Mouse (Mus musculus) mouse trophoblast stem cell (cell line): ENCODE data around the gene Wdr86.

Experiments
- in situ Hi-C, 2 experiments: fragments of 300-500 bp; cut with MseI, MboI; formaldehyde crosslinking; loops; 2 replicates in 1 of 2; 3 replicates in 1 of 2; pipeline ENCODE4 v1.15.1; 2025

Gene Wdr86

DNA sequence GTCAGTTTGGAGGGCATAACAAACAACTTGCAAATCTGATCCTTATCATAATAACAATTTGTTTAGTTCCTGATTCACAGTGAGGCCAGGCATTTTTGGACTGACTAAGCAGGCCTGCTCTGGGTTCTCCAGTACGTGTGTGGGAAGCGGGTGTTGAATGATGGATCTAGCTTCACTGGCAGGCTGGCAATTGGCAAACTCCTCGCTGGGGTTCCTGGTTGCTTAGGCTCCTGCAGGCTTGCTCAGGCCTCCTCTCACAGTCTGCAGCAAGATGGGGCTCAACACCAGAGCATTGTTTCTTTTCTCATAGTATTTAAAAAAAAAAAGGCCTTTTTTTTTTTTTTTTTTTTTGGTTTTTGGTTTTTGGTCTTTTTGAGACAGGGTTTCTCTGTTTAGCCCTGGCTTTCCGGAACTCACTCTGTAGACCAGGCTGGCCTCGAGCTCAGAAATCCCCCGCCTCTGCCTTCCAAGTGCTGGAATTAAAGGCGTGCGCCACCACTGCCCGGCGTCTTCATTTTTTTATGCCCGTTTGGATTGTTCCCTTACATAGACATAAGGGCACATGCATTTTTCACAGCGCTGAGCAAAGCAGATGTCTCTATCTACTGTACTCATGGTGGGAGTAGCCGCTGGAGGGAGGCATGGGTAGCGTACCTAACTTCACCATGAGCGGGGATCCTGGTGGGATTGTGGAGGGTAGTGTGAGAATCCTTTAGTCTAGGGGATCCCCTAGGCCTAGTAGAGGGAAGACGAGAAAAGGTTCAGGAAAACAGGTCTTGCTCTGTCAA is 45.8 kb downstream of the Wdr86 start:
- in situ Hi-C loops, result no loop called here

- in situ Hi-C loops, result no loop called here
These were observed 49.1 kb downstream of the Wdr86 start for GRCm38 (mm10) chr5:24681436-24681835.

GRCm38 (mm10) chr5:24674238-24674637 is 56.3 kb downstream of the Wdr86 start:
- in situ Hi-C loops, result loop anchor here (5.0 to 10.0 kb wide), 2 partner anchors 108 to 111 kb away; no protein-coding TSS in a partner anchor
